Mouse (Mus musculus): Measurements from ENCODE around the gene Slc1a5.

DNA sequence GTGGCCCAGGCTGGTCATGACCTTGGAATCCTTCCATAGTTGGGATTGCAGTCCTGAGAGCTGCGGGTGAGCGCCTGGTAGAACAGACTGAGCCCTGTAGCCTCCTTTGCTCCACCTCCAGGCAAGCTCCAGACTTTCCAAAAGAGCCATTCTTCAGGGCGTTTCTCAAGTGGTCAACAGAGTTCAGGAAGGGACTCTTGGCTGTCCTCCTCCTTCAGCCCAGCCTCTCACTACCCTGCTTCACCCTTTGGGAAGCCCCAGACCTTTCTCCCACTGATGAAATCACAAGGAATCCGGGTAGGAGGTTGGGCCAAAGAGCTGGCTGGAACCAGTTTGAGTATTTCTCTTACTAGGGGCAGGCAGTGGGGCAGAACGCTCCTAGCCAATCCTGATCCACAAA is 1.1 kb upstream of the Slc1a5 start:
- TF ChIP-seq TAL1 (IDR thresholded peaks at IDR 0.05; ENCODE audit: low read length) (no peak), GATA1 (IDR thresholded peaks at IDR 0.05; ENCODE audit: low read length) (no peak)
